Mouse (Mus musculus): ENCODE results near the gene Pnpla2.

DNA sequence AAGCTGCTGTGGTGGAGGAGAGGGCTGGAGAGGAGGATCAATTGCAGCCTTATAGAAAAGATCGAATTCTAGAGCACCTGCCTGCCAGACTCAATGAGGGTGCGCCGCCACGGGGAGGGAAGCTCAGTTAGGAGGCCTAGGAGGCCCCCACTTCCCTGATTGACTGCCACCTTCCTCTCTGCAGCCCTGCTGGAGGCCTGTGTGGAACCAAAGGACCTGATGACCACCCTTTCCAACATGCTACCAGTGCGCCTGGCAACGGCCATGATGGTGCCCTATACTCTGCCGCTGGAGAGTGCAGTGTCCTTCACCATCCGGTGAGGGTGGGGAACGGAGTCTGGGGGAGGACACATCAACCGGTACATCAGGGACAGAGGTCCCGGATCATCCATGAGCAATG, 3.7 kb downstream of the Pnpla2 start:
- TF ChIP-seq POLR2A (IDR thresholded peaks at IDR 0.05; ENCODE audit: control insufficient read depth, low read depth, low read length) = no peak
- TF ChIP-seq CTCF (IDR thresholded peaks at IDR 0.05; ENCODE audit: control insufficient read depth, insufficient read depth, insufficient replicate concordance, low read depth, low read length) = no peak
